Mouse (Mus musculus): ENCODE measurements at regions not wholly inside any gene's neighbourhood (a gene's known extent, or its start where the extent isn't known, plus 50 kb on each side); places are given as distances from the start of the nearest gene placed in this dataset.

DNA sequence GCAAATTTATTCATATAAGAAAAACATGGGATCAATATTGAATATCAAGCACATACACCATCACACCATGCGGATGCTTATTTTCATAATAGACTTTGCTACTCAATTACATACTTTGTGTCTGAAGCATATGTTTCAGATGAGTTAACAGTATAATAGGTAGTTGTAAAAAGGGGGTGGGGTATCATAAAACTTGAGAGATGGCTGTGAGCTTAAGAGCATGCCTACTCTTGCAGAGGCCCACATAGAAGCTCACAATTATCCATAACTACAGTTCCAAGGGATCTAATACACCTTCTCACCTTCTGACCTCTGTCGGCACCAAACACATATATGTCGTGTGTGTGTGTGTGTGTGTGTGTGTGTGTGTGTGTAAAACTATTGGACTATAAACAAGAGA is 597.7 kb upstream of the Intu start:
- no peak for DNase-seq (ENCODE audit: low read depth in 1 of 2, low spot score in 2 of 2)
- no peaks in the 10 kb centered on the region for H3K36me3 ChIP-seq (ENCODE audit: control insufficient read depth, insufficient read depth, low read length)
- 92% methylated on average over 3 of the region's 3 CpGs for WGBS
- H3K27ac ChIP-seq (ENCODE audit: insufficient read depth, low read length) = no peak overlapping the region
- H3K4me1 ChIP-seq (ENCODE audit: control insufficient read depth, insufficient read depth, insufficient read length) = no peaks in the 10 kb centered on the region
- H3K27me3 ChIP-seq (ENCODE audit: control insufficient read depth, insufficient read depth, low read length) = no peaks in the 10 kb centered on the region
- H3K4me3 ChIP-seq (ENCODE audit: extremely low read depth, insufficient read depth, insufficient read length) = no peak overlapping the region
- TF ChIP-seq POLR2A (IDR thresholded peaks at IDR 0.05; ENCODE audit: low read depth, low read length) = no peak
- TF ChIP-seq CTCF (IDR thresholded peaks at IDR 0.05; ENCODE audit: extremely low read depth, insufficient read depth, insufficient read length, insufficient replicate concordance) = no peak

DNA sequence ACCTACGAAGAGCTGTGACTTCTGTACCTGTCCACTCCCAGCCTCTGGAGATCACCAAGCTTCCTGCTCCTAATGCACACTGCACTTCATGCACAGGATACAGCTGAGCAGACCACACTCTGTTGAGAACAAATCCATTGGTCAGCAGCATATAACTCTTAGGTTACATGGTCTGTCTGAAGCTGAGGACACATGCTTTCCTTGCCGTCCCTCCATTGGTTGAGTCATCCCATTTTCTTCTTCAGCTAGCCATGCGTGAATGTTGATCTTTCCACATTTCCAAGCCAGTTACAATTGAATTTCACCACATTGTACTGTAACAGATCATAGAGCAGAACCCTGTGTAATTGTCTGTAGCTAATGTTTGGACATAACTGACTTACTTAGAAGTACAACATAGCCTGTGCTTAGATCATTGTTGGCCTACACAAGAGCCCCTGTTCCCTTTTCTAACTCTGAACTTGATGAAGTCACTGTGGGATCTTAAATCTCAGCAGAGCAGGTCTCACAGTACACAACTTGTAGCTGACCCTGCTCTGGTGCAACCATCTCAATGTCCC is 593.3 kb upstream of the Intu start:
- Histone ChIP-seq H3K4me1 (ENCODE audit: control insufficient read depth, insufficient read depth, insufficient read length) (no peaks in the 10 kb centered on the region), H3K27me3 (ENCODE audit: control insufficient read depth, insufficient read depth, low read length) (no peaks in the 10 kb centered on the region), H3K27ac (ENCODE audit: insufficient read depth, low read length) (no peak overlapping the region), H3K36me3 (ENCODE audit: control insufficient read depth, insufficient read depth, low read length) (no peaks in the 10 kb centered on the region), H3K4me3 (ENCODE audit: extremely low read depth, insufficient read depth, insufficient read length) (no peak overlapping the region)
- TF ChIP-seq POLR2A (IDR thresholded peaks at IDR 0.05; ENCODE audit: low read depth, low read length) = no peak
- TF ChIP-seq CTCF (IDR thresholded peaks at IDR 0.05; ENCODE audit: extremely low read depth, insufficient read depth, insufficient read length, insufficient replicate concordance) = no peak
- no peak for DNase-seq (ENCODE audit: low read depth in 1 of 2, low spot score in 2 of 2)
- WGBS = 86% methylated on average over 3 of the region's 3 CpGs

DNA sequence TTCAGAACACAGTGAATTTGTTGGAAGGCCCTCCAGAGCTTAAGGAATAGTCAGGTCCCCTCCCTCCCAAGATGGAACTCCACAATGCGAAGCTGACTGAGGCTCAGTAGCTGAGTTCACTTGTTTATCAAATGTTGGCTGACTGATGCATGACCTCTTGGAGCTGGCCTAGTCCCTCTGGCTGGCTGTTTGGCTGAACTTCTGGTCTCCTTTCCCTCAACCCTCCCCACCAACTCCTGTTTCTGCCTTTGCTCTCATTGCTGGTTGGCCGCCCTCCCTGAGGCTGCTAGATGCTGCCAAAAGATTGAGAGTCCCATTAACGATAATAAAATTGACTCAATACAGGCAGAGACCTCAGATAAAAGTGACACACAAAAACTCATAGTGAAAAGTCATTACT is 586.5 kb upstream of the Intu start:
- Histone ChIP-seq H3K27ac (ENCODE audit: insufficient read depth, low read length) (no peak overlapping the region), H3K4me1 (ENCODE audit: control insufficient read depth, insufficient read depth, insufficient read length) (no peaks in the 10 kb centered on the region), H3K4me3 (ENCODE audit: extremely low read depth, insufficient read depth, insufficient read length) (no peak overlapping the region), H3K36me3 (ENCODE audit: control insufficient read depth, insufficient read depth, low read length) (no peaks in the 10 kb centered on the region), H3K27me3 (ENCODE audit: control insufficient read depth, insufficient read depth, low read length) (no peaks in the 10 kb centered on the region)
- WGBS = 77% methylated on average over 3 of the region's 3 CpGs
- TF ChIP-seq CTCF (IDR thresholded peaks at IDR 0.05; ENCODE audit: extremely low read depth, insufficient read depth, insufficient read length, insufficient replicate concordance) (no peak), POLR2A (IDR thresholded peaks at IDR 0.05; ENCODE audit: low read depth, low read length) (no peak)
- DNase-seq (ENCODE audit: low read depth in 1 of 2, low spot score in 2 of 2) = no peak

DNA sequence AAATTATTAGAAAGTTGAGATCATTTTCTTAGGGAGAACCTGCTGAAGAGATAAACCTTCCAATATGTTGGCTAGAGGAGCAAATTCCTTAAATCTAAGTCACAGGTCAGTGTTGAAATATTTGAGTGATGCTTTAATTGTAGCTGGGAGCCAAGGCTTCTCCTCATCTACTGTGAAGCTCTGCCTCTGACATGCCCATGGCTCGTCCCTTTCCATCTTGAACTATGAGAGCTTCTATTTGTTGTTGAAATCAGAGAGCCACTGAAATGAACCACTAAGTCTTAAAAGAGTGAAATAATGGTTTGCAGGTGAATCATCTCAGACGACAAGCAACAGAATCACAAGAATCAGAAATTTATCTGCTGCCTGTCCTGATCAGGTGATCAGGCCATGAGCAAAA is 579.0 kb upstream of the Intu start:
- no peaks in the 10 kb centered on the region for H3K27me3 ChIP-seq (ENCODE audit: control insufficient read depth, insufficient read depth, low read length)
- H3K4me3 ChIP-seq (ENCODE audit: extremely low read depth, insufficient read depth, insufficient read length) = no peak overlapping the region
- no peak for DNase-seq (ENCODE audit: low read depth in 1 of 2, low spot score in 2 of 2)
- TF ChIP-seq CTCF (IDR thresholded peaks at IDR 0.05; ENCODE audit: extremely low read depth, insufficient read depth, insufficient read length, insufficient replicate concordance) (no peak), POLR2A (IDR thresholded peaks at IDR 0.05; ENCODE audit: low read depth, low read length) (no peak)
- no peaks in the 10 kb centered on the region for H3K4me1 ChIP-seq (ENCODE audit: control insufficient read depth, insufficient read depth, insufficient read length)
- WGBS = 89% methylated on average over 2 of the region's 2 CpGs
- no peak overlapping the region for H3K27ac ChIP-seq (ENCODE audit: insufficient read depth, low read length)
- no peaks in the 10 kb centered on the region for H3K36me3 ChIP-seq (ENCODE audit: control insufficient read depth, insufficient read depth, low read length)

DNA sequence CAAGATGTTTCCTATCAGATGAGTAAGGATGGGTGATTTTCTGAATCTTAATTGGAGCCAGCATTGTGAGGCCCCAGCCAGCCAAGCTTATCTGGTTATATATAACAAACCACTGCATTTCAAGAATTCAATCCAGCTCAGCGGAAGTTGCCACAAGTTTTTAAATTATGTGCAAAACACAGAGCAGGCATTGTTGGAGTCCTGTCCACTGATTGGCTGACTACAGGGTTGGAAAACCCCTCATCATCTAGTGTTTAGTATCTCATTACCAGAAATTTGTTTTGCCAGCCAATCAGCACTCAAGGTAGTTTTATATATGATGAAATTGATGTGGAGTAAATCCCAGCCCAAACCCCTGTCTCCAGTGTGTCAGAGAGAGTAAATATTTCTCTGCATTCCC is 578.5 kb upstream of the Intu start:
- no peak for DNase-seq (ENCODE audit: low read depth in 1 of 2, low spot score in 2 of 2)
- Histone ChIP-seq H3K4me1 (ENCODE audit: control insufficient read depth, insufficient read depth, insufficient read length) (no peaks in the 10 kb centered on the region), H3K36me3 (ENCODE audit: control insufficient read depth, insufficient read depth, low read length) (no peaks in the 10 kb centered on the region), H3K27ac (ENCODE audit: insufficient read depth, low read length) (no peak overlapping the region), H3K4me3 (ENCODE audit: extremely low read depth, insufficient read depth, insufficient read length) (no peak overlapping the region), H3K27me3 (ENCODE audit: control insufficient read depth, insufficient read depth, low read length) (no peaks in the 10 kb centered on the region)
- no peak for TF ChIP-seq POLR2A (IDR thresholded peaks at IDR 0.05; ENCODE audit: low read depth, low read length)
- no peak for TF ChIP-seq CTCF (IDR thresholded peaks at IDR 0.05; ENCODE audit: extremely low read depth, insufficient read depth, insufficient read length, insufficient replicate concordance)
- 85% methylated on average over 1 of the region's 1 CpGs for WGBS

DNA sequence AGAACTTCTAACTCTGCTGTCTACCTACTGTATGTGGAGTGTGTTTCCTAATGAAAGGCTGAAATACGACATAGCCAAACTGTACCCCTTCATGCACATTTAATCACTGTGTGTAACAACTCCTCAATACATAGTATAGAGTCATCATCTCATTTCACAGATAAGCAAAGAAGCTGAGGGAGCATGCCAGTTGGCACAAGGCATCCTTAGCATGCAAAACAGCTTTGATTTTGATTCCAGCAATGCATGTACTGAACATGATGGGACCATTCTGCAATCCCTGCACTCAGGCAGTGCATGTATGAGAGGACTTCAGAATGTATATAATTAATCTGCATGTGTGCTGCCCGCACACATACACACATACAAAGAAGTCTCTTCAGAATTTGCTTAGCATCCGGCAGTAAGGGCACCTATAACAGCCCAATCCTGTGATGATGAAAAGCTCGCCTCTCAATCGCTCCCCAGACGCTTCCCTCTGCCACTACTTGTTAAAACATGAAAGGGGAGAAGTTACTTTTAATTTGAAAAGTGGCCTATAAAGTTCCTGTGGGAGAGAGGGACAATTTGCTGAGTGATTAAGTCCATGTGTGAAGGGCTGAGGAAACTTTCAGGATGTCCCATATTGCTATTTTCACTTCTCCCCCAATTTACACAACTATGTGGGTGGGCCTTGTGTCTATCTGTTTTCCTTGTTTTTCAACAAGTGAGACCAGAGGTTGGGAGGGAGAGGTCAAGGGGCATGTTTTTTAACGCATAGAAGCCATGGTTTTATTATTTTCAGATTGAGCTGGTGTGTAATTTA is 569.0 kb upstream of the Intu start:
- TF ChIP-seq POLR2A (IDR thresholded peaks at IDR 0.05; ENCODE audit: low read depth, low read length) (no peak), CTCF (IDR thresholded peaks at IDR 0.05; ENCODE audit: extremely low read depth, insufficient read depth, insufficient read length, insufficient replicate concordance) (no peak)
- WGBS = 74% methylated on average over 7 of the region's 7 CpGs

DNA sequence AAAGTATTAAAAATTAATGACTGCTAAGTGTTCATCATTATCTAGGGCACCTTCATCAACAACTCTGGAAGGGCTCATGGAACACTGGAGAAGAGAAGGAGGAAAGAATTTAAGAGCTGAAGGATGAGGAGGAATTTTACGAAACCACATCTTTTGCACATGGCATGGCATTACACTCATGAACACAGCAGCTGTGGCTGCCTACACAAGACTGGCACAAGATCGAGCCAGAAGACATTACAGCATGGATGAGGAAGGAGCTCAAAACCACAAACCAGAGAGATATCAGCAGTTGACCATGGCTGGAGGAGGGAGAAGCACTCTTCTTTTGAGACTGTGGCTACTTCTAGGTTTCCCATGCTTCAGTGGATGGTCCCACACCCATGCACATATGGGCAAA is 565.7 kb upstream of the Intu start:
- TF ChIP-seq CTCF (IDR thresholded peaks at IDR 0.05; ENCODE audit: extremely low read depth, insufficient read depth, insufficient read length, insufficient replicate concordance) = no peak
- no peak for TF ChIP-seq POLR2A (IDR thresholded peaks at IDR 0.05; ENCODE audit: low read depth, low read length)
- H3K4me3 ChIP-seq (ENCODE audit: extremely low read depth, insufficient read depth, insufficient read length) = no peak overlapping the region

More for the DNA sequence above, 569.0 kb upstream of the Intu start:
- Histone ChIP-seq H3K4me1 (ENCODE audit: control insufficient read depth, insufficient read depth, insufficient read length) (no peaks in the 10 kb centered on the region), H3K4me3 (ENCODE audit: extremely low read depth, insufficient read depth, insufficient read length) (no peak overlapping the region), H3K27ac (ENCODE audit: insufficient read depth, low read length) (no peak overlapping the region), H3K27me3 (ENCODE audit: control insufficient read depth, insufficient read depth, low read length) (no peaks in the 10 kb centered on the region), H3K36me3 (ENCODE audit: control insufficient read depth, insufficient read depth, low read length) (no peaks in the 10 kb centered on the region)
- no peak for DNase-seq (ENCODE audit: low read depth in 1 of 2, low spot score in 2 of 2)

More for the DNA sequence above, 565.7 kb upstream of the Intu start:
- DNase-seq (ENCODE audit: low read depth in 1 of 2, low spot score in 2 of 2) = no peak
- Histone ChIP-seq H3K27me3 (ENCODE audit: control insufficient read depth, insufficient read depth, low read length) (no peaks in the 10 kb centered on the region), H3K4me1 (ENCODE audit: control insufficient read depth, insufficient read depth, insufficient read length) (no peaks in the 10 kb centered on the region), H3K27ac (ENCODE audit: insufficient read depth, low read length) (no peak overlapping the region), H3K36me3 (ENCODE audit: control insufficient read depth, insufficient read depth, low read length) (no peaks in the 10 kb centered on the region)
- WGBS = 65% methylated on average over 2 of the region's 2 CpGs

All from spleen, adult 2 months (tissue).